Mouse (Mus musculus): ENCODE results near the gene Plekha7.

The Plekha7 gene

DNA sequence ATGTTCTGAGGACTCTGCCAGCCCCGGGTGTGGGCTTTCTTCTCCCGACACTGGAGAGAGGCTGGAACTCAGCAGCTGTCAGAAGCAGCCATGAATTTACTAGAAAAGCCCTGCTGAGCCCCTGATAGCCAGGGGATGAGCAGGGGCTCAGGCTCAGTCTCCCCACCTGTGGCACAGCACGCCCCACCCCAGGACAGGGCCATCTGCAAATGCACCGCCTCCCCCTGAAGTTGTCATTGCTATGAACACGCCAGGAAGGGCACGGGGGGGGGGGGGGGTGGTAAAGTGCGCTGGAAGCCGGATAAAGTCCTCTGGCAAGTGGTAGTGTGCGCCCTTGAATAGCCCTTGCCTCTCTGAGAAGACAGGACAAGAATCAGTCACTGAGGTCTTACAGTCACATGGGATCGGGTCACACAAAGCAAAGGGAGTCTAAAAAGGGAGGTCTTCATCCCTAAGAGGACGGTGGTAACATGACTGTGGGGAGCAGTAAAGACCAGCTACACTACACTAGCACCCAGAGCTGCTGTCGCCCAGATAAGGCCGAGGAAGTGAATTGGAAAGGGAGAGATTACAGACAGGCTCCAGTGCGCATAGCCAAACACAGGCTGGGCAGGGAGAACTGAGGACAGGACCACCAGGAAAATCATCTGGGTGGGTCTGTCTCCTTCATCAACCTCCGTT is 61.3 kb downstream of the Plekha7 start:
- DNase-seq: no peak

DNA sequence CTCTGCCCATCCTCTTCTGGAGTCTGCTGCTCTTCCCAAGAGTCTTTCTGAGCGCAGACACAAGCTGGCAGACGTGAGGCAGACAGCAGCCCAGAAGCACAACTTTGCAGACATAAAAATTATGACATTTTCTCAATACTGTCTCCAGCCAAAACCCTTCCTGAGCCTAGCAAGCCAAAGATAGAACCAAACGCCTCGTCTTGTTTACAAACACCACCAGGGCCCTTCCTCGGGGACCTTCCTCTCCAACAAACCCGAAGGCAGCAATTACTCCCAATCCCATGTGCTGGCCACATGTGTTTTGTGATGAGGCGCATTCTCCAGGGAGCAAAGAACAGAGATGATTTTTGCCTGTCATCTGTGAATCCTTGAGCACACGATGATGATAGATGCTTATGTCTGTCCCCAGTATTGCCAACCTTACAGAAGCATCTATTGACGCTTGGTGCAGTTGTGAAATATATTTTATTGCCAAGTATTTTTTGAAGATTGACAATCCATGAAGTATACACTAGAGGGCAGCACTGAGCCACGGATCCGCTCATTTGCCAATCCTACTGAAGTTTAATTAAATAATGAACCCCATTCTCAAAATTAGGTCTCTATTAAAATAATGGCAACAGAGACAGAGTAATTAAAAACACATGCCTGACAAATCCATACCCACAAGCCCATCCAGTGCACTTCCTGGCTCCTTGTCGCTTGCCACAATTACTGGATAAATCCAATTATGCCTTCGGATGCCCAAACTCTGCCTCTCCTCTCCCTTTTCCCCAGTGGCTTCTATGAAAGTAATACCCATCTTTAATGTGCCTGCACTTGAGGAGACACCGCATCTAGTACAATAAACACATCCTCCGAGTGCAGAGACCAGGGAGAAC is 62.1 kb downstream of the Plekha7 start:
- DNase-seq: no peak

DNA sequence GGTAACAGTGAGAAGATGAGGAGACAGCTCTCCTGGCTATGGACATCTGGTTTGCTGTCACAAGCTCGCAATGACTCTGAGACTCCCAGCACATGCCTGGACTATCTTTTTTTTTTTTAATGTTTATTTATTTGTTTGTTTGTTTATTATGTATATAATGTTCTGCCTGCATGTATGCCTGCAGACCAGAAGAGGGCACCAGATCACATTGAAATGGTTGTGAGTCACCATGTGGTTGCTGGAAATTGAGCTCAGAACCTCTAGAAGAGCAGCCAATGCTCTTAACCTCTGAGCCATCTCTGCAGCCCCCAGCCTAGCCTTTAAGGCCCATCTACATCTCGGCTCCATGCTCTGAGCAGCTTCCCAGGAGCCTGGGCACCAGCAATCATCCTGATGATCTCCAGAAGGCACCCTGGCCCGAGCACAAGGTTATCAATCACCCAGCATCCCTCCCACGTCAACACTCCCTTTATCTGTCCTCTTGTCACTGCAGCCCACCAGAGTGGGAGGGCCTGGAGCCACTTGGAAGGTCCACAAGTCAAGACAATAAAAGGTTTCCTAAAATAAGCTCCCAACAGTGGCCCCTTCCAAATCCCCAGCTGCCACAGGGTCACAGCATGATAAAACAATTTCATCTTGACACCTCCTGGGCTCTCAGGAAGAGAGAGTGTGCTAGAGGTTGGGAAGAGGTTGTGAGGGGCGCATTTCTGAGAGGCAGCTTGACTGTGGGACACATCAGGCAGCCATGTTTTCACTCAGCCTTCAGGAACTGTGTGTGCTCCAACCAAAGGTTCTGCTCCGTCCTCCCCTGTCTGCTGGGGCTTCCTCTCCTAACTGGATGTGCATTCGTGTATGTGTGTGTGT is 63.6 kb downstream of the Plekha7 start:
- DNase-seq: no peak

DNA sequence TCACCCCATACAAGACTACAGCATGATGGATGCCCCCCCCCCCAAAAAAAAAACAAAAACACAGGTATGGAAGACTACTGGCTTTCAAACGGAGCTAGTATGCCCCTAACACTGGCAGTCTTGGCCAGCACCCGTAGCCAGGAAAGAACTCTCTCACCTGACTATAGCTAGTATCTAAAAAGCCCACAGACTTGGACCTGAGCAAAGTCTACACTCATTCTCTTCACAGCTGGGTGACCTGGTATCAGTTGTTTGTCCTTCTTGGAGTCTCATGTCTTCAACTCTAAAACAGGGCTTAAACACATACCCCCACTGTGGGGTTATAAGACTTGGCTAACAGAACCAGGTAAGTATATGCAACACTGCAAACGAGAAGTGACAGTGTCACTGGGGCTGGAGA is 65.4 kb downstream of the Plekha7 start:
- no peak for DNase-seq

DNA sequence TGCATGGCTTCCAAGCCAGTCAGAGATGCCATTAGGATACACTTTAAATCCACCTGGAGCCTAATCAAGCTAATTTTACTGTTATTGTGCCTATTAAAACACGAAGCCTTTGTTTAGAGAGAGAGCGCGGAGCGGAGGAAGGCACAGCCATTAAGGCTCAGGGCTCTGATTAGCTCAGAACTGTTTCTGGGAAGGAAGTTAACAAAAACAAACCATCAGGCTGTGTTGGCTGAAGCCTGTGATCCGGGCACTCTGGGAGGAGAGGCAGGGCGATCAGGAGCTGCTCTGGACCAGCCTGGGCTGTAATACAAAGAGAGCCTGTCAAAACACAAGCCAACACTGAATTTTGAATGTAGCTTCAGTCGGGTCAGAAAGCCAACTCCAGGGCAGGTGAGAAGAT is 66.6 kb downstream of the Plekha7 start:
- DNase-seq: no peak

DNA sequence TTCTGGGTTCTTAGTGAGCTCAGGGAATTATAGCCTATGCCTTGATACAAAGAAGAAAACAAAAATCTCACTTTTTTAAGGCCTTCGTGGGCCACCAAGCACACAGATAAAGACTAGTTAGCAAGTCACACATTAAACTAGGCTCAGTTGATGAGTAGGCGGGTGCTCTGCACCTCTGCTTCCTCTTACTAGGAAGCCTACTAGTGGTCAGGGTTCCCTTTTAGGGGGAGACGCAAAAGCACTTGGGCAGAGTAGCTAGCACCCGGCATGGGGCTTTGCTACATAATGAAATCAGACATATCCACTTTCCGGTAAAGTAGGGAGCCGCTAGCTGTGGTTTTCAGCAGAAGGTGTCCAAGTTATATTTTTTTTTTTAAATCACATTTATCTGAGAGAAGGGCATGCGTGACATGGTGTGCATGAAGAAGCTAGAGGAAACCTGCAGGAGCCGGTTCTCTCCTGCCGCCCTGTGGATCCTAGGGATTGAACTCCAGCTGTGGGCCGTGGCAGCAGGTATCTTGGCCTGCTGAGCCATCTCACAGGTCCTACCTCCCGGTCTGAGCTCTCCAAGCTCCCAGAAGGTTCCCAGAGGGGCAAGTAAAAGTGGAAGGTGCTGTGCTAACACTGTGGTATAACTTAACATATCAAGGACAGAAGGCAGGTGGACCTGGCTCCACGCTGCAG is 67.2 kb downstream of the Plekha7 start:
- DNase-seq: no peak

DNA sequence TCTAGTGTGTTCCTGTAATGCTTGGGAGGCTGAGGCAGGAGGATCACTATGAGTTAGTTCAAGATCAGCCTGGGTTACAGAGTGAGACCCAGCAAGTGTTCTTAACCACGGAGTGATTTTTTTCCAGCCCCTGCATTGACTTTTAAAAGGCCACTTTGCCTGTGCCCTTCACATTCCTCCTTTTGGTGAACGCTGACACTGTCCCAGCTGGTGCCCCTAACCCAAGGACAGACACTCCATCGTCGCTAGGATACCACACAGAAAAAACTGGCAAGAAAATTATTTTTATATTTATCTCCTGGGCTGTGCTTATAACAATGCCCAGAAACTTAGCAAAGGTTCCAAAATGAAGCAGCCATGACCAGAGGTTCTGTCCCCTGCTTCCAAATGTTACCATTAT is 67.8 kb downstream of the Plekha7 start:
- no peak for DNase-seq

DNA sequence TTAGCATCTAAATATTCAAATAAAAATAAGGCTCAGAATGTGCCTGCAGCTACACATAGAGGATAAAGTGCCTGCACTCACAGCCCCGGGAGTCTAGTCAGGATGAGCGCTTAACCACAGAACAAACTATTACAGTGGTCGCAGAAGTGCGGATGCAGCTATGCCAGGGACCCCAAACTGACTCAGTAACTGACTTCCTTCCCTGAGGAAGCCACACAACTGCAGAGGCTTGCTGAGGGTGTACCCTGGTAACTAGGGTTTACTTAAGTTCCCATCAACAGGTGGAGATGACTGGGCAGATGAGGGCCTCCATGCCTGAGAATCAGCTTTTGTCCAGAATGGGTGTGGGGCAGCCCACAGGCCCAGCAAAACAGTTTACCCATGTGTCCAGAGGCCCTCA is 69.9 kb downstream of the Plekha7 start:
- peak; percentile 59 for DNase-seq

DNA sequence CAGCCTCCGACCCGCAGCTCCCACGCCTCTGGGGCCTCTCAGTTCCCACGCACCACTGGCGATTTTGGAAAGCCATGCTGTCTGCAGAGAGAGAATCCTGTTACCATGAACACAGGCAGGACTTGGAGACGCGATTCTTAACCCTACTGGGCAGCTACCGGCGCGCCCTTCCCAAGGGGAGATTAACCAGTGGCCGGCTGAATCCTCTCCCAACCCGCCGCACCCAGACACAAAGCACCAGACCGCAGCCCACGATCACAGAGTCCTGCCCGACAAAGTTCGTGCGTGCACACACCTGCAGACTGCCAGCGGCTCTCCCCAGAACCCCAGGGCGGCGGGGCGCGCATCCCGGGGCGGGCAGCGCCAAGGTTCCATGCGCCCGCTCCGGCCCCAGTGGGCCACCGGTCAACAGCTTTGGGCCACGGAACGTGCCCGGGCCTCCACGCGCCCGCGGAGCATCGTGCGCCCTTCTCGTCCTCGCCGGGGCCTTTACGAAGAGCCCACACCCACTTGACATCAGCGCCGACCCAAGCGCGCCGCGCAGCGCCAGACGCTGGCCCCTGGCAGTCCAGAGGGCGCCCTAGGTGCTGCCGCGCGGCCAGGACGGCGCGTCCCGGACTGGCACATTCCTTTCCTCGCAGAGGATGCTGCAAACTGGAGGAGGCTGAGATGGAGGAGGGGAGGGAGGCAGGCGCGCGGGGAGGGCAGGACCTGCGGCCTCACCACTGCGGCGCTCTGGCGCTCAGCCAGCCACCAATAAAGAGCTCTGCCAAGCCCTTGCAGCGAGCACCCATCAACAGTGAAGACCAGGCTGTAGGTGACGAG is 70.8 kb downstream of the Plekha7 start:
- no peak for DNase-seq

DNA sequence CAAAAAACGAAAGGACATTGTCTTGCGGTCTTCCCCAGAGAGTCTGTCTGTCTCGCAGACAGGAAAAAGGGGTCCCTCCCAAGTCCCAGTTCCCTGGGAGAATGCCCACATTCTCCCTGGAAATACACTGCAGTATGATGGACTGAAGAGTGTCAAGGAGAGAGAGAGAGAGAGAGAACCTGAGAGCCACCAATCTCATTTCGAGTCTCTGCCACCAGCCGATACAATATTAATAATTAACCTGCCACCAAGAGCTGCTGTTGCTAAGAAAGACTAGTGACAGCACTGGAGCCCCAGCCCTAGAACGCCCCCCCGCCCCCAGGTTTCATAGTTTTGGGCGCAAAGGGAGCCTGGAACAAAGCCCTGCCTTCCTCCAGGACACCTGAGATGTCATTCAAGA is 71.6 kb downstream of the Plekha7 start:
- no peak for DNase-seq

DNA sequence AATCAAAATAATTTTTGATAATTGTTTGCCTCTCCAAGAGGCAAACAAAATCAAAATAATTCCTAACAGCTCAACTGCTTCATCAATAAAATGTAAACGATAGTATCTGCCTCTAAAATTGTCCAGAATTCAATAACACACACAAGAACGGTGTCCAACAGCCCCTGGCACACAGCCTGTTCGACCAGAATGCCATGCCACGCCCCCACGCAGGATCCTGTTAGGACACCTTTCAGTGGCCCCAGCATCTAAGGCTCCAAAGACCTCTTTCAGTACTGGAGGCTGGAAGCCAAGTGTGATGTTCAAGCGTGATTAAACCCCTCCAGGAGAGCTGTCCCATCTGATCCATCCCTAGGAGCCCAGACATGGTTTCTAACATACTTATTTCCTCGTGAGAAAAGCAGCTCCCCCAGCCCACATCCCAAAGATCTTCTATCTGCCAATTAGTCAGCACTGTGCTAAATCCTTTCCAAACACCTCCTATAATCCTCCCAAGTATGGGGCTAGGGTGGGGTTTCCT is 73.8 kb downstream of the Plekha7 start:
- DNase-seq: no peak

DNA sequence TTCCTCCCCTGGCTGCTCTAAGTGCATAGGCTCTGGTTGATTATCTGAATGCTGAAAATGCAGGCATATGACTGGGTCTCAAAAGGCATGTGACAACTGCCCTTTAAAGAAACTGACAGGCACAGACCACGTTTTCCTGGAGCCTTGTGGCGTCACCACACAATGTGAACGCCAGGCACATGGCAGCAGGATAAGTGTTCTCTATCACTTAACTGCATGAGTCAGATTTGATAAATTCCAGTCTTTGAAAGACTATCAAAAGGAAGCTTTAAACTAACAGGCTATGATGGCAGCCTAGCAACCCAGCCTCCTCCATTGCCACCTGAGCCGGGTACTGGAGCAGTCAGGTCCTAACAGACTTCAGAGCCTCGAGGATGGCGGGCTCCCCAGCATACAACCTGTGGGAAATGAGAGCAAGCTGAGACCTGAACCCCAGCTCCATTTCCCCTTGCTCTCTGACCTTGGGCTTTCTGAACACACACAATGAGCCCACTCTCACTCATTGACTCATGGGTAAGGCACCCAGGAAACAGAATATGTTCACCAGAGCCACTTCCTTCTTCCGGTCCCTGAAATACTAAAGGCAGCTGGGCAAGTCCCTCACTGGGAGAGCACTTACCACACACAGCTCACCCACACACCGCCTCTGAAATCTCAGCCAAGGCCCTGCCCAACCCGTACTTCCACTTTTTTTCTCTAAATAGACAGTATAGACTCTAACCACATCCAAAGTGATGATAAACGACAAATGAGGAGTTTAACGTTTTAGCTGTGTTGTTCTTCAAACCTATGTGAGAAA is 77.2 kb downstream of the Plekha7 start:
- DNase-seq: peak; percentile 51

DNA sequence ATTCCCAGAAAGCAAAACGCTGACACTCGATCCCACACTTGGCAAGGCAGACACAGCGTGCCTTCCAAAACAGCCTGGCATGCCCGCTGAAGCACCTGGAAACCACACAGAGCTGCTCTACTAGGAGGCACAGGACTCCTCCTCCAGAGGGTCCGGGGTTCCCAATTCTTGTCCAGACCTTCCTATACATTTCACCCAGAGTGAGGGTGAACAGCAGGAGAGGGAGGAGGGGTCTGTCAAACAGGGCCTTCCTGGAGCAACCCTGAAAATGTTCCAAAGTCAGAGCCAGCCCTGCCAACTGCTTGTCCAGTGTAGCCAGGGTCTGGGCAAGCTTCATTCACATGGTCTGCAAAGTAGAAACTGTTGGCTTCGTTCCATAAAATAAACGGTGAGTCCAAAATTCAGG is 81.3 kb downstream of the Plekha7 start:
- DNase-seq: no peak

DNA sequence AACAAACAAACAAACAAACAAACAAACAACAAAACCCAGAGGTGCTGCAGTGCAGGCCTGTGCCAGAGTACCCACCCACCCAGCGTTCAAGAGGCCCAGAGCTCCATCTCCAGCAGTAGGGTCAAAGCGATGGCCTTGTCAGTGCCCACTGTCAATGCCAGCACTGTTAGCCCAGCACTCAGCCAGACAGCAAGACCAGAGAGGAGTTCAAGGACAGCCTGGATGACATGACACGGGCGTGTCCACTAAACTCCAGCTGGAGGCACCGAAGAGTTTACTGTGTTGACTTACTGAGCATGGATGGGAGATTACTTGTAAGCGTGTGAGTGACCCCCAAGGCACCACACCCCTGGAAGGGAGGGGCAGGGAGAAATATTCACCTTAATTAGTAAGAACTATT is 81.9 kb downstream of the Plekha7 start:
- no peak for DNase-seq

DNA sequence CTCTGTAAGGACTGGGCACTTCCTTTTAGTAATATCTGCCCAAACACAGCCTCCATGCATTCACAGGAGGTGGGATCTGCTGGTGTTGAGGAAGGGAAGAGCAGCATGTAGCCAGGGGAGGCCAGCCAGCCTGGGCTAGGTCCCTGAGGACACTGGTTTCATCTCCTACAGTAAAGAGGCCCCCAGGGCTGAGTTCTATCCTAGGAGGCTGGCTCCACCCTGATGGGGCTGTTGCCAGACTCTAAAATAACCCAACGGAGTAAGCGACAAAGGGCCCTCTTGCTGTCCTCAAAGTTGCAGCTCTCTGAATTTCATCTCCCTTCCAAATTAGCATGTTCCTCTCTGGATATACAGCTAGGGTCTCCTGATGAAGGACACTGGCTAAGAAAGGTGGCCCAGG is 83.6 kb downstream of the Plekha7 start:
- DNase-seq: no peak

DNA sequence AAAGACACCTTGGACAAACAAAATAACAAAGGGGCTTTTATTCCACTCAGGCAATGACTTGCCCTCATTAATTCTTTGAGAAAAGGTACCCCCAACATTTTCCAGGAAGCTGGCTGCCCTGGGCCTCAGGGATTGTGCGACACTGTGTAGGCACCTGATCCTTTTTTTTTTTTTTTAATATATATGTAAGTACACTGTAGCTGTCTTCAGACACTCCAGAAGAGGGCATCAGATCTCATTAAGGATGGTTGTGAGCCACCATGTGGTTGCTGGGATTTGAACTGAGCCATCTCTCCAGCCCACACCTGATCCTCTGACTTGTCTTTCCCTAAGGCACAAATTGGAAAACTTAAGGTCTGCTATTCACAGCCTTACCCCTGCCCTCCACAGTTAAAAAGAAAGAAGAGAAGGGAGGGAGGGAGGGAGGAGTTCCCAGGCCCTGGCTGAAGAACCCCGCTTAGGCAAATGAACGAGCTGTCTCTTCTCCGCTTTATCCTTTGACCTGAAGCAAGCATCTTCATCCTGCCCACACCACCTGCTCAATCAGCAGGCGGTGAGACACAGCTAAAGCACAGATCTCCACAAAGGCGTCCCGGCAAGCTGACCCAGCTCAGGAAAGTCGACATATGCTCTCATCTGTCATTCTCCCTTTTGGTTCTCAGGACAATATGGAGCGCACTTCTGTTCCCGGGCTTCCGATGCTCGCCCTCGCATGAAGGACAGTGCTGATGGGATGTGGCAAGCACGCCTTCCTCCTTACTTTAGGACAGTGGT is 85.0 kb downstream of the Plekha7 start:
- no peak for DNase-seq

DNA sequence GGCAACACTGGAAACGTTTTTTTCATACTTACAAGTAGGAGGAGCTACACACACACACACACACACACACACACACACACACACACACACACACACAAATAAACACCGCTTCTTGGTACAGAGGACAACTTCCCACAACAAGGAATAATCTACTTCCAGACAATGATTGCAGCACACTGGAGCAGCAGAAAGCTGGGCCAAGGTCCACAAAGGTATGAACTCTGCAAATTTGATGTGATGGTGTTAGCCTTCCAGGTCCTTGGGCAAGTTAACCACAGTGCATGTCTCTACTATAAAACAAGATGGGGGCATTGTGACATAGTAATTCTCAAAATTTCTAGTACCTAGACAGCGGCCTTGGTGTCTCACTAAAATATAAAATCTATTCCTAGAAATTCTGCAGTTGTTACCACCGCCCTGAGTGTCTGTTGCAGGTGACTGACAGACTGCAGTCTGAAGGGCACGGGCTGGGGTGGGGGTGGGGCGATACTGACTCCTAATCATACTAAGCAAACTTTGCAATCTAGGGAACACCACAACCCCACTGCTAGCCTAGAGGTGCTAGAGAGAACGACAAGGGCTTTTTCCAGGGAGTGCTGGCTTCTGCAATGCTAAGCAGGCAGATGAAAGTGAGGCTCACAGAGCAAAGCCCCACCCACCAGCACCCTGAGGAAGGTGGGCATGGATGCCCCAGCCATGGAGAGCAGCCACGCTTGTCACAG is 85.7 kb downstream of the Plekha7 start:
- DNase-seq: no peak

DNA sequence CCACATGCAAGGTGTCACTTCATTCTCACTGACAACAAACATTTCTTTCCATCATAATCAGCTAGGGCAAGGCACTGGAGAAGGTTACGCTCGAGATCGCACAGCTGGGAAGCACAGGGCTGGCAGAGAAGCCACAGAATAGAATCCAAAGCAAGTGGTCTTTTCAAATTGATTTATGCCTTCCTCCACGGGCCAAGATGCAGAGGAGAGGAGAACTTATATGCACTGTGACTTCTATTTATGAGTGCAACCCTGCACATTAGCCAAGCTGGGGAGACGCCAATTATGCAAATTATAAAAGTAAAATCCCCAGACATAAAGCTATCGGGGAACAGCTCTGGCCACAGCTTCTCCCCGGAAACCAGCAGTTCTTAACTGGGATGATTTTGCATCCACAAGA is 86.3 kb downstream of the Plekha7 start:
- no peak for DNase-seq

DNA sequence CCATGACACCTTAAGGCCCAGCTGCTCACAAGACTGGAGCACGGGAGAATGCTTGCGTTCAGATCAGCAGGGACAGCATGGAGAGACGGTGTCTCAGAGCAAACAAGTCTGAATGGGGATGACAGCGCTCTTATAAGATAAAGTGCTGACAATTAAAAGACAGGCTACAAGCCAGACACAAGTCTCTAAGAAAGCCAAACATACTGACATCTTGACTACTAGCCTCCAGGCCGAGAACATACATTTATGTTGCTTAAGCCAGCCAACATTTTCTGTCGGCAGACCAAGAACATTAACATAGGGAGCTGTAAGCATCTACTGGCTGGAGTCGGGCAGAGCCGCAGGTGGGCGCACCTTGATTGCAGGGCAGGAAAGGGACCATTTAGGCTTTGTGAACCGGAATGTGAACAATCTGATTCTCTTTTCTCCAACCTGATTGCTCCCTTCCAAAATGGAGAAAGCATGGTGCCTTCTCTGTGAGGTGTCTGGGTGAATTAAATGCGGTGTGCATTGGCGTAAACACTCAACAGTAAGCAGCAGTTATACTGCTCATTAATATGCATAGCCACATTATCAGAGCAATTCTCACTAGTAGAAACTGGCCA is 88.0 kb downstream of the Plekha7 start:
- DNase-seq: no peak
